Mouse (Mus musculus) c-Kit-positive CD71-positive TER-119-negative erythroid progenitor cells, embryonic 14.5 days (primary cell): ENCODE results near the gene A630001G21Rik.
"Not testable (repeated sequence)": the region's sequence is repeated elsewhere in the genome, so short reads cannot be mapped to it uniquely, and the experiment has no call there.

Experiments used
- DNase-seq: peaks from one replicate; pipeline ENCODE4 v3.0.0-alpha.2; 2013; ENCODE audit warnings: low read depth

The A630001G21Rik gene

GRCm38 (mm10) chr1:85778436-85778835 is at the start of gene A630001G21Rik:
A630001G21Rik (minus strand) TSS chr1:85778643.
- DNase-seq = no peak

- no peak for DNase-seq
These were observed 48.7 kb upstream of the A630001G21Rik start for GRCm38 (mm10) chr1:85827166-85827565.

- no peak for DNase-seq
These were observed 46.5 kb upstream of the A630001G21Rik start for GRCm38 (mm10) chr1:85824905-85825304.

DNA sequence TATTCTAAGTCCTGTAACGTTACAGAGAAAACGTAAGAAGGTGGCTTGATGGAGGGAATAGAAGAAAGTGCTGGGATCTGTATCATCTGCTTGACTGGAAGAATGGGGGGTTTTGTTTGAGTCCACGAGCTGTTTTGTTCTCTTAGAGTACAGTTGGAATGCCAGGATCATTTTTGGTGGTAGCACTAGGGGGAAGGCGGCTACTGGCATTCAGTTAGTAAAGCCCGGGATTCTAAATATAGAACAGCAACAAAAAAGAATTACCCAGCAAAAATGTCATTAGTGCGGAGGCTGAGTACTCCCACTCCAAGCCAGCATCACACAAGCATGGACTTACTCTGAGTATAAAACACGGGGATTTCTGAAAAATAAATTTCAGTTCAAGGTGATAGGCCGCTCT is 43.8 kb upstream of the A630001G21Rik start:
- no peak for DNase-seq

DNA sequence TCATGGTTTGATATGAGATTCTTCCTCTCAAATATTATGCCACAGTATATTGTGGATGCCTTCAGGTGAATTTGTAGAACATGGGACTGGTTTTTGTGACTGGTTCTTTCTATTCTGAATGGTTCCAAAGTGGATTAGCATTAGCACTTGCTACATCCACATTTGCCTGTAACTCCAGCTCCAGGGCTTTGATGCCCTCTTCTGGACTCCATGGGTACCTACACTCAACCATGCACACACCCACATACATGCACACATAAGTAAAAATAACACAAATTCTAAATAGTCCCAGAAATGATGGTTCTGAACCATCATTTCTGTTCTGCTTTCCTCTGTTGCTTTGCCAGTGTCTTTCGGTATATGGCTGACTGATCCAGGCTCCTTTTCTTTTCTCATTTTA is 41.3 kb upstream of the A630001G21Rik start:
- no peak for DNase-seq

GRCm38 (mm10) chr1:85818121-85818520 is 39.7 kb upstream of the A630001G21Rik start:
- no peak for DNase-seq

DNA sequence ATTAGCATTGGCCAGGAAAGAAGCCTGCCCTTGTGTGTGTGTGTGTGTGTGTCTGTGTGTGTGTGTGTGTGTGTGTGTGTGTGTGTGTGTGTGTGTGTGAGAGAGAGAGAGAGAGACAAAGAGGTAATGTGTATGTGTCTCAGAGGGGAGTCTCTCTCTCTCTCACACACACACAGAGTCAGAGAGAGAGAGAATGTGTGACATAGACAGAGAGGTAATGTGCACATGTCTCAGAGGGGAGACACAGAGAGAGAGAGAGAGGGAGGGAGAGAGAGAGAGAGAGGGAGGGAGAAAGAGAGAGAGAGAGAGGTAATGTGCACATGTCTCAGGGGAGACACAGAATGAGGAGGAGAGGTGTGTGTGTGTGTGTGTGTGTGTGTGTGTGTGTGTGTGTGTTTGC is 35.8 kb upstream of the A630001G21Rik start:
- DNase-seq = not testable (repeated sequence)

- no peak for DNase-seq
These were observed 32.3 kb upstream of the A630001G21Rik start for GRCm38 (mm10) chr1:85810787-85811186.

DNA sequence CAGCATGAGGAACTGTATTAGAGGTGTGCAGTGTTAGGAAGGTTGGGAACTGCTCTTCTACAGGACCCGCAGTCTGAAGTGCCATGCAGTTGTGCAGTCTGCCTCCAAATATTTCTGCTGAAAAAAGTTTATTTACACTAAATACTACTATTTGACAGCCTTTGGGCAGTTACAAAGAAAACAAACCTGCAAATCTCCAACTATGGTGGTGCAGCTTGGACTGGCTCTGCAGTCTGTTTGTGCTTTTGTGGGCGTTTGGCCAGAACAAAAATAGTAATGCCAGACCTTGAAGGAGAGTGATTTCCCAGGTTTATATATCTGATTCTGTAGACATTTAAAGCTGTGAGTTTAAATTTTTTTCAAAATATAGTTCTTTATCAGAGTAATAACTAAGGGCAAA is 31.9 kb upstream of the A630001G21Rik start:
- no peak for DNase-seq

DNA sequence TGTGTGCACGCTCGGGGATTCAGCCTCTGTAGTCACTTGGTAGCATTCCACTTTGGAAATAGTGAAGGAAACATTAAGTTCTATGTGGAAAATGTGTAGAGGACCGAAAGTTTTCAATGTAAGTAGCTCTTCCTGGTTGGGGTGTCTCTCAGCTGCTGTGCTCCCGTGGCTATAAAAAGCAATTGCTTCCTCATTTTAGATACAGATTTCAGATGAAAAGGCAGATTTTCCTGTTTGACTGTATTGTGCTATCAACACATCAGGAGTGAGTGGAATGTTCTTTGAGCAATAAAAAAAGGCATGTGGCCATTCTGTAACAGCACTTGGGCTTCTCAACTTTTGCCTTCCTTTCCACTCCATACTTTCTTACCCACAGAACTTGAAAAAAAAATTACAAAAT is 30.8 kb upstream of the A630001G21Rik start:
- no peak for DNase-seq

GRCm38 (mm10) chr1:85804551-85804950 is 26.1 kb upstream of the A630001G21Rik start:
- DNase-seq = no peak

DNA sequence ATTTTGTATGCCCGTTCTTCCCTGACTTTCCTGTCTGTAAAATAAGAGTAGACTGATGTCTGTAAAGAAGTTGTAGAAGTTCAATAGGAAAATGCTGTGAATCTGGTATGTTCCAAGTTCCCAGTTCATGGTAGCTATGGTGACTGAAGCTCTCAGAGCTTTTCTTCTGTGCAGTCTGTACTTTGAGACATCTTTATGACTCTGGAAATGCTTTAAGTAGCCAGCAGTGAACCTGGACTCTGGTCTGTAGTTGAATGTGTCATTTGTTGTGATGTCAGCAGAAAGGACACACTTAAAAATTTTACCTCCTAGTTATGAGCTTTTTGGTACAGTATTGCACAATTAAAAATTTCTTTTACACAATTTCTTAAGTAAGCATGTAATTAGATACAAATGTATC is 24.1 kb upstream of the A630001G21Rik start:
- DNase-seq = no peak

GRCm38 (mm10) chr1:85799776-85800175 is 21.3 kb upstream of the A630001G21Rik start:
- no peak for DNase-seq

GRCm38 (mm10) chr1:85795196-85795595 is 16.8 kb upstream of the A630001G21Rik start:
- peak; percentile 4 for DNase-seq

DNA sequence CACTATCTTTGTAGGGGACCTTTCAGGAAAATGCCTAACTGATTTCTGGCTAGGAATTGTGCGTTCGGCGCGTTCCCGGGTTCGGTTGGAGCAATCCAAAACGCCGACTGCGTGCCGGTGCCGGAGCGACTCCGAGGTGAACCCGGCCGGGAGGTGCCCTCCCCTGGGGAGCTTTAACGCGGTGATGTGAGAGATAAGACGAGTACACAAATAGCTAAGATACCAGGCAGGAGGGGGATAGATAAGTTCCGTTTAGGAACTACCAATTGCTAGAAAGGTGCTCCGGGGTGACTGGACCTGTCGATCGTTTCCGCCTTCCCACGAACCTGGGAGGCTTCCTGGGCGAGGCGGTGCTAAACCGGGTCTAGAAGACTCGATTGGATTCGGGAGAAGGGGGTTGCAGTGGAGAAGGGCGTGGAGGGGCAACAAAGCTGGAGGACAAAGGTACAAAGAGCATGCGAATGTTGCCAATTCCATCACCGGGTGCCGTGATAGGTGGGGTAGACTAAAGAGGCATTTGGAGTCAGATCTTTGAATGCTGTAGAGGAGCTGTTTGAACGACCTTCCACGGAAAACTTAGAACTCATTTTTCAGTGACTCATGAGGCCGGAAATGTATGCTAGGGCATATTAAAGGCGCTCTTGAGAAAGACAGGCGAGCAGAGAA is 15.8 kb upstream of the A630001G21Rik start:
- DNase-seq = peak; percentile 47

DNA sequence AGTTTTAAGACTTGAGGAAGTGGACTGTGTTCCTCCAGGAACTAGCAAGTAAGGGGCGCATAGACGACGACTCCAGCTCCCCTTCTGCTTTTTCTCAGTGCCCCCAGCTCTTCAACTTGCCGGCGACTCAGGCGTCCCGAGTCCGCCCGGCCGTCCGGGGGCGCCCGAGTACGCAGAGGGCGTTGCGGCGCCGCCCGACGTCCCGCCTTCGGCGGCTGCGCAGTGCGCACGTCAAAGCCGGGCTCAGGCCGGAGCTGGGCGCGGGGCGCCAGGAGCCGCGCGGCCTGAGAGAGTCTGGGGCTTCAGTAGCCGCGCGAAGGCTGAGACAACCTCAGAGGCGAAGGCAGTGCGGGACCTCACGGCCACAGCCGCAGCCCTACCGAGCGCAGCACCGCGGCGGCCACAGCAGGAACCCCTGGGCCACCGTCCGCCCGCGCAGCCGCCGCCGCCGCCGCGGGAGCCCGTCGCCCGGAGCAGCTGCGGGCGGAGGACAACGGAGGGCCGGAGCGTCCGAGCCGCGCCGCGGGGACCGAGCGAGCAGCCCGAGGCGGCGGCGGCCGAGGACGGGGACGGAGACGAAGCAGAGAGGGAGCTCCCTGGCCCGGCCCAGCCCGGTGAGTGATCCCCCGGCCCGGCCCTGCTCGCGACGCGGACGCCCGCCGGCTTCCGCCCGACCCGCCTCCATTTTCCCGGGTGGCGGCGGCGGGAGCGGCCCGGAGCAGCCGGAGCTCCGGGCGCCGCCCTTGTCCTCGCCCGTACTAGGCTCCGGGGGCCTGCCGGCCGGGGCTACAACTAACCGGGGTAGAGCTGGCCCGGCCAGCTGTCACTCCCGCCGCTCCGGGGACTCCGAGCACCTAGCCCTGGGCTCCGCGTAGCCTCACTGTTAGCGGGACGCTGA is 15.0 kb upstream of the A630001G21Rik start, which contains the start of gene Cab39:
Gene Cab39, plus strand, starts transcription at position 234 of the 898 bp plus-strand sequence.
- DNase-seq = peak; percentile 77

- DNase-seq = no peak
These were observed 13.0 kb upstream of the A630001G21Rik start for GRCm38 (mm10) chr1:85791476-85791875.

- DNase-seq = no peak
These were observed 12.1 kb upstream of the A630001G21Rik start for GRCm38 (mm10) chr1:85790565-85790964.

DNA sequence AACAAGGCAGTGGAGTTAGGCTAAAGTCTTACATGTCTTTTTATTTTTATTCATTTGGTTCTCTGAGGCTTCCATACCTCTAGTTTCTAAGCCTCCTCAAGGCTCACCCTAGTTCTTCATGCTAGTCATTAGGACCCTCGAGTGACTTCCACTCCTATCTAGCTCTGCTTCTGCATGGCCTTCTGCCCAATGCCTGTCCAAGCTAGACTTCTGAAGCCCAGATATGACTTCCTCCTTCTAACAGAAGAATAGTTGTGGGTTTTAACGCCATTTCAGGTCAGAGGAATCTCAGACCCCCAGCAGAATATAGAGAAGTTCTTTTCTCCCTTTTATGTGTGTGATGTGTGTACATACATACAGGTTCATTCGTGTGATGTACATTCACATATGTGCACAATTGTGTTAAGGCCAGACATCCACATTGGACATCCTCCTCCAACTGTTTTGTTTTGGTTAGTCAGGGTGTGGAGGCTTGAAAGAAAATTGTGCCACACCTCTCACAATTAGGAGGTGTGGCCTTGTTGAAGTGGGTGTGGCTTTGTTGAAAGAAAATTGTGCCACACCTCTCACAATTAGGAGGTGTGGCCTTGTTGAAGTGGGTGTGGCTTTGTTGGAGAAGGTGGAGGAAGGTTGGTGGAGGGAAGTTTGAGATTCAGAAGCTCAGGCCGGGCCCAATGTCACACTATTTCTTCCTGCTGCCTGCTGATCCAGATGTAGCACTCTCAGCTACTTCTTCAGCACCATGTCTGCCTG is 1.2 kb upstream of the A630001G21Rik start:
- DNase-seq = peak; percentile 43

- no peak for DNase-seq
These were observed 569 bp upstream of the A630001G21Rik start for GRCm38 (mm10) chr1:85779012-85779411.

DNA sequence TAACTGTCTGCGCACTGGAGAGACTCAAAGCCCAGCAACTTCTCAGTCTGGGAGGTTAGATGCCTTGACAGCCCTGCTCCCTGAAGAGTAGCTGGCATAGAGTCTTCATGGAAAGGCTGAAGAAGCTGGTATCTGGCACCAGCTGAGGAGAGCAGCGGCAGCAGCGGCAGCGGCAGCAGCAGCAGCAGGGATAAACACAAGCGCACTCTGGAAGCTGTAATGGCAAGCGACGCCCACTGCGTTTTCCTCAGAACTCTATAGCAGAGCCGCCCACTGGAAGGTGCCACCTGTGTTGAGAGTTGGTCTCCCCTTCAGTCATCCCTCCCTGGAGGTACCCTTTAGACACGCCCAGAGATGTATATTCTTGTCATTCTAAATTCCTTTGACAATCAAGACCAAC is 2.3 kb downstream of the A630001G21Rik start:
- DNase-seq = no peak

- no peak for DNase-seq
These were observed 3.3 kb downstream of the A630001G21Rik start for GRCm38 (mm10) chr1:85775136-85775535.
